Mouse (Mus musculus): ENCODE results near the gene A030003K21Rik. TPM values are rescaled to one million over a fixed set of nuclear protein-coding genes. Genes with fewer than 3 reads are reported as not detected.
"Not testable (repeated sequence)": the region's sequence is repeated elsewhere in the genome, so short reads cannot be mapped to it uniquely, and the experiment has no call there.

A030003K21Rik gene
- total and polyA plus RNA-seq, 3 experiments: not detected

DNA sequence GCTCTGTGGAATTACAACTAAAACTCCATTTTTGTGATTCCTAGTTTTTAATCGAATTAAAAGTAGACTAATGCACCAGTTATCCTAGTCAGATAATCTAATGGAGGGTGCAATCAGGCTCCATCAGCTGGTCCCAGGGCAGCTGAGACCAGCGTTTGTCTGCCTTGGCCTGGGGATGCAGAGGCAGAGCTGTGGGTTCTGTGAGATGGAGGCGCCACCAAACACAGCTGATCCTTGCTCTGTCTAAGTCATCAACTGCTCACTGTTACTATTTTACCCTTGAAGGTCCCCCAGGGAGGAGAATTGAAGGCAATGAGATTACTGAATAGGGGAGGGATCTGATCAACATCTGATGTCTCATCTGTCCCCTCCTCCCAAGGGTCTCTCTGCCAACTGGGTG is 23.2 kb upstream of the A030003K21Rik start:
- Histone ChIP-seq H3K4me1 (ENCODE audit: insufficient read depth, low read depth, low read length) (peaks cover 7% of the 10 kb centered on the region), H3K36me3 (replicated peaks) (no peaks in the 10 kb centered on the region), H3K4me3 (ENCODE audit: low read depth, low read length) (no peak overlapping the region), H3K27me3 (ENCODE audit: insufficient read depth, low read length) (peaks cover 4% of the 10 kb centered on the region), H3K9me3 (replicated peaks) (peaks cover 4% of the 10 kb centered on the region; the same call in 1 of the 2 replicates)
- no peak for DNase-seq (ENCODE audit: low spot score)
- ATAC-seq (ENCODE audit: extremely low read depth, insufficient number of reproducible peaks, low FRiP score, poor library complexity, severe bottlenecking): no peak
- TF ChIP-seq GATA1 (IDR thresholded peaks at IDR 0.05; ENCODE audit: borderline replicate concordance, low read length) (no peak), POLR2AphosphoS5 (IDR thresholded peaks at IDR 0.05; ENCODE audit: insufficient replicate concordance, low read depth, low read length) (no peak), TAL1 (conservative IDR thresholded peaks at IDR 0.05; ENCODE audit: low read depth, low read length) (no peak)

DNA sequence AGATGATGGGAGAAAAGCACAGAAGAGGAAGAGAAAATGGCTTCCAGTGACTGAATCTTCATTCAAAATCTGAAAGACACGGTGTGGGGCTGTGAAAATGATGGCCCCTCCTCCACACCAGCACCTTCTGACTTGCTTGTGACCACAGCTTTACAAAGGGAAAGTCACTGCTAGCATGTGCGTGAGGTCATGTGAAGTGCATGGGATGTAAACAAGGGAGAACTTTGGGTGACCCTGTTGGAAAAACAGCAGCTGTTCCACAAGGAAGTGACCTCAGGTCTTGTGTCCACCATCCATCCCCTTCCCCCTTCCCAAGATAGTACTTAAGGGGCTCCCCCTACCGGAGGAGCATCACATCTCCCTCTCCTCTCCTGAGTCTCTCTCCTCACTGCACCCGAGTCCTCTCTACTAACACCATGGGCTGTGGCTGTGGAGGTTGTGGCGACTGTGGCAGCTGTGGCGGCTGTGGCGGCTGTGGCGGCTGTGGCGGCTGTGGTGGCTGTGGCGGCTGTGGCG is 16.7 kb upstream of the A030003K21Rik start, which contains the start of gene Gm47955:
TSS of gene Gm47955 (plus strand) at position 417 of the 516 bp plus-strand sequence.
- H3K27me3 ChIP-seq (ENCODE audit: insufficient read depth, low read length): peaks cover 3% of the 10 kb centered on the region; the same call in 1 of the 2 replicates
- H3K4me1 ChIP-seq (ENCODE audit: insufficient read depth, low read depth, low read length): peaks cover 13% of the 10 kb centered on the region
- TF ChIP-seq CTCF (IDR thresholded peaks at IDR 0.05; ENCODE audit: low read depth, low read length): no peak
- no peak for TF ChIP-seq TAL1 (conservative IDR thresholded peaks at IDR 0.05; ENCODE audit: low read depth, low read length)
- no peak for TF ChIP-seq POLR2AphosphoS5 (IDR thresholded peaks at IDR 0.05; ENCODE audit: insufficient replicate concordance, low read depth, low read length)
- TF ChIP-seq GATA1 (IDR thresholded peaks at IDR 0.05; ENCODE audit: borderline replicate concordance, low read length): no peak
- TF ChIP-seq GATA2 (IDR thresholded peaks at IDR 0.05; ENCODE audit: borderline replicate concordance, low read depth, low read length): no peak
- DNase-seq (ENCODE audit: low spot score) (no peak), ATAC-seq (ENCODE audit: extremely low read depth, insufficient number of reproducible peaks, low FRiP score, poor library complexity, severe bottlenecking) (no peak)
- no peaks in the 10 kb centered on the region for H3K36me3 ChIP-seq (replicated peaks)
- H3K9me3 ChIP-seq (replicated peaks): peaks cover 10% of the 10 kb centered on the region
- no peak within 1 kb of the TSS for H3K4me3 ChIP-seq (ENCODE audit: low read depth, low read length)

DNA sequence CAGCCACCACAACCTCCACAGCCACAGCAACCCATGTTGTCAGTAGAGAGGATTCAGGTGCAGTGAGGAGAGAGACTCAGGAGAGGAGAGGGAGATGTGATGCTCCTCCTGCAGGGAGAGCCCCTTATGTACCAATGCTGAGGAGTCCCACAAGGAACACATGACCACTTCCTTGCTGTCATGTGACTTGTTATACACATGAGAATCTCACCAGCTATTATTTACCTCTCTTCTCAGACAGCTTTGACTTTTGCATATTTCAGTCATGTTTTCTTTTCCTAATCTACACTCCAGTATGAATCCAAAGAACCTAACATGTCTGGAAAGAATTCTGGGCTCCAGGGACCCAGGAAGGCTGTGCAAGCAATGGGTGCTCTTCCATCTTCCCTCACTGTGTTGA is 12.7 kb upstream of the A030003K21Rik start, which contains the start of gene Gm7544:
TSS of gene Gm7544 (minus strand) at position 101 of the 400 bp plus-strand sequence.
- not testable (repeated sequence) for H3K36me3 ChIP-seq (replicated peaks); DNase-seq (ENCODE audit: low spot score); H3K9me3 ChIP-seq (replicated peaks); H3K4me3 ChIP-seq (ENCODE audit: low read depth, low read length); ATAC-seq (ENCODE audit: extremely low read depth, insufficient number of reproducible peaks, low FRiP score, poor library complexity, severe bottlenecking); H3K27me3 ChIP-seq (ENCODE audit: insufficient read depth, low read length)
- H3K4me1 ChIP-seq (ENCODE audit: insufficient read depth, low read depth, low read length): peaks cover 20% of the 10 kb centered on the region

DNA sequence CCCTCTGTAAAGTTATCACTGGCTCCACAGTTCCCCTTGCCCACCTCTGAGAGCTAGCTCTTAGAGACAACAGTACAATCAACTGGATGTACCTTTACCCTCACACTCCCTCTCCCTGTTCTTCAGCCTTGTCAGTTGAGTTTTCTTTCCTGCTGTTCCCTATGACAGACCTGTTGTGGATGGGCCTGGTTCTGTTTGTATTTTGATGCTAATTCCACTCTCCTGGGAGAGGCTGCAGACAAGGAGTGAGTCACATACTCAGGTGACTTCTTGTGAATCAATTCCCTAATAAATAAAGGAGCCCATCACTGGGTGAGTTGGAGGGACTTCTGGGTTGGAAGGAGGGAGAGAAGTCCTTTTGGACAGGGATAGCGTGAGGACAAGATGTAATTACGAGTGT is 5.4 kb upstream of the A030003K21Rik start:
- Histone ChIP-seq H3K4me1 (ENCODE audit: insufficient read depth, low read depth, low read length) (peaks cover 23% of the 10 kb centered on the region), H3K4me3 (ENCODE audit: low read depth, low read length) (no peak overlapping the region), H3K27me3 (ENCODE audit: insufficient read depth, low read length) (peaks cover 3% of the 10 kb centered on the region; the same call in 1 of the 2 replicates), H3K9me3 (replicated peaks) (no peaks in the 10 kb centered on the region; the same call in 1 of the 2 replicates), H3K36me3 (replicated peaks) (no peaks in the 10 kb centered on the region)
- no peak for ATAC-seq (ENCODE audit: extremely low read depth, insufficient number of reproducible peaks, low FRiP score, poor library complexity, severe bottlenecking)
- TF ChIP-seq GATA2 (IDR thresholded peaks at IDR 0.05; ENCODE audit: borderline replicate concordance, low read depth, low read length): no peak
- TF ChIP-seq POLR2AphosphoS5 (IDR thresholded peaks at IDR 0.05; ENCODE audit: insufficient replicate concordance, low read depth, low read length): no peak
- no peak for TF ChIP-seq GATA1 (IDR thresholded peaks at IDR 0.05; ENCODE audit: borderline replicate concordance, low read length)
- no peak for DNase-seq (ENCODE audit: low spot score)

- ATAC-seq (ENCODE audit: extremely low read depth, insufficient number of reproducible peaks, low FRiP score, poor library complexity, severe bottlenecking); H3K9me3 ChIP-seq (replicated peaks); H3K27me3 ChIP-seq (ENCODE audit: insufficient read depth, low read length); DNase-seq (ENCODE audit: low spot score); H3K4me3 ChIP-seq (ENCODE audit: low read depth, low read length); H3K36me3 ChIP-seq (replicated peaks); H3K4me1 ChIP-seq (ENCODE audit: insufficient read depth, low read depth, low read length): not testable (repeated sequence)
Measured at GRCm38 (mm10) chr1:82946029-82946428, 2.8 kb upstream of the A030003K21Rik start.

DNA sequence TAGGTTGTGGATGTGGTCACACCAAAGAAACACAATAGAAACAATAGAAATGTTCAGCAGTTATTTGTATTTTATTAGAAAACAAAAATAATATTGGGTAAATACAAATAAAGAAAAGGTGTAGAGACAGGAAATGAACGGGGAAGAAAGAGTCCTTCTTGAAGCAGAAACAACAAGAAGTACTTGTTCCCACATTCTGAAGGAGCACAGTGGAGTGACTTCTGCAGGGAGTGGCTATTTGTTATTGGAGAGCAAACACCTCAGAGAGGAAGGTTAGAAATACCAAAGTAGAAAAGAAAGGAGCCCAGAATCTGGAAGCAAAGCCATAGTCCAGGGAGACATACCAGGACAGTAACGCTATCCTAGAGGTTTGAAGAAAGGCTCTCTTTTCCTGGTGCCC is 683 bp downstream of the A030003K21Rik start:
- H3K4me1 ChIP-seq (ENCODE audit: insufficient read depth, low read depth, low read length): peaks cover 15% of the 10 kb centered on the region
- H3K36me3 ChIP-seq (replicated peaks); H3K27me3 ChIP-seq (ENCODE audit: insufficient read depth, low read length); DNase-seq (ENCODE audit: low spot score); H3K4me3 ChIP-seq (ENCODE audit: low read depth, low read length); ATAC-seq (ENCODE audit: extremely low read depth, insufficient number of reproducible peaks, low FRiP score, poor library complexity, severe bottlenecking): not testable (repeated sequence)
- peaks cover 14% of the 10 kb centered on the region for H3K9me3 ChIP-seq (replicated peaks)

GRCm38 (mm10) chr1:82938666-82939065 is 4.5 kb downstream of the A030003K21Rik start:
- Histone ChIP-seq H3K4me3 (ENCODE audit: low read depth, low read length) (no peak overlapping the region), H3K27me3 (ENCODE audit: insufficient read depth, low read length) (peaks cover 5% of the 10 kb centered on the region; the same call in 1 of the 2 replicates), H3K9me3 (replicated peaks) (peaks cover 21% of the 10 kb centered on the region), H3K4me1 (ENCODE audit: insufficient read depth, low read depth, low read length) (peaks cover 23% of the 10 kb centered on the region), H3K36me3 (replicated peaks) (no peaks in the 10 kb centered on the region)
- DNase-seq (ENCODE audit: low spot score) (no peak), ATAC-seq (ENCODE audit: extremely low read depth, insufficient number of reproducible peaks, low FRiP score, poor library complexity, severe bottlenecking) (no peak)
- no peak for TF ChIP-seq POLR2AphosphoS5 (IDR thresholded peaks at IDR 0.05; ENCODE audit: insufficient replicate concordance, low read depth, low read length)
- no peak for TF ChIP-seq CTCF (IDR thresholded peaks at IDR 0.05; ENCODE audit: low read depth, low read length)
- TF ChIP-seq GATA2 (IDR thresholded peaks at IDR 0.05; ENCODE audit: borderline replicate concordance, low read depth, low read length): no peak
- TF ChIP-seq TAL1 (conservative IDR thresholded peaks at IDR 0.05; ENCODE audit: low read depth, low read length): no peak
- TF ChIP-seq GATA1 (IDR thresholded peaks at IDR 0.05; ENCODE audit: borderline replicate concordance, low read length): no peak

DNA sequence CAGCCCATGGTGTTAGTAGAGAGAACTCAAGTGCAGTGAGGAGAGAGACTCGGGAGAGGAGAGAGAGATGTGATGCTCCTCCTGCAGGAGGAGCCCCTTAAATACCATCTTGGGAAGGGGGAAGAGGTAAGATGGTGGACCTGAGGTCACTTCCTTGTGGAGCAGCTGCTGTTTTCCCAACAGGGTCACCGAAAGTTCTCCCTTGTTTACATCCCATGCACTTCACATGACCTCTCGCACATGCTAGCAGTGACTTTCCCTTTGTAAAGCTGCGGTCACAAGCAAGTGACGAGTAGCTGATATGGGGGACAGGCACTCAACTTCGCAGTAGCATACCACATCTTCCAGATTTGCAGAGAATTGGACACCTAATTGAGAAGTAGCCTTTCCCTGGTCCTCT is 11.9 kb downstream of the A030003K21Rik start, which contains the start of gene Gm6217:
TSS of gene Gm6217 (minus strand) at position 74 of the 400 bp plus-strand sequence.
- not testable (repeated sequence) for H3K36me3 ChIP-seq (replicated peaks); DNase-seq (ENCODE audit: low spot score); H3K4me3 ChIP-seq (ENCODE audit: low read depth, low read length); ATAC-seq (ENCODE audit: extremely low read depth, insufficient number of reproducible peaks, low FRiP score, poor library complexity, severe bottlenecking); H3K4me1 ChIP-seq (ENCODE audit: insufficient read depth, low read depth, low read length)
- Histone ChIP-seq H3K9me3 (replicated peaks) (peaks cover 17% of the 10 kb centered on the region), H3K27me3 (ENCODE audit: insufficient read depth, low read length) (peaks cover 14% of the 10 kb centered on the region)

- H3K4me1 ChIP-seq (ENCODE audit: insufficient read depth, low read depth, low read length); DNase-seq (ENCODE audit: low spot score); ATAC-seq (ENCODE audit: extremely low read depth, insufficient number of reproducible peaks, low FRiP score, poor library complexity, severe bottlenecking); H3K36me3 ChIP-seq (replicated peaks); H3K4me3 ChIP-seq (ENCODE audit: low read depth, low read length): not testable (repeated sequence)
- H3K27me3 ChIP-seq (ENCODE audit: insufficient read depth, low read length): peaks cover 14% of the 10 kb centered on the region
- H3K9me3 ChIP-seq (replicated peaks): peaks cover 17% of the 10 kb centered on the region
Measured at GRCm38 (mm10) chr1:82930558-82930957, 12.6 kb downstream of the A030003K21Rik start.

All from G1E (cell line).